Mouse (Mus musculus): ENCODE measurements around the gene Hdac10. TPM values are rescaled to one million over a fixed set of nuclear protein-coding genes. Genes with fewer than 3 reads are reported as not detected.

Hdac10 gene
- total RNA-seq, 2 experiments from 2014 or later: 1.7 TPM; not detected in 1

DNA sequence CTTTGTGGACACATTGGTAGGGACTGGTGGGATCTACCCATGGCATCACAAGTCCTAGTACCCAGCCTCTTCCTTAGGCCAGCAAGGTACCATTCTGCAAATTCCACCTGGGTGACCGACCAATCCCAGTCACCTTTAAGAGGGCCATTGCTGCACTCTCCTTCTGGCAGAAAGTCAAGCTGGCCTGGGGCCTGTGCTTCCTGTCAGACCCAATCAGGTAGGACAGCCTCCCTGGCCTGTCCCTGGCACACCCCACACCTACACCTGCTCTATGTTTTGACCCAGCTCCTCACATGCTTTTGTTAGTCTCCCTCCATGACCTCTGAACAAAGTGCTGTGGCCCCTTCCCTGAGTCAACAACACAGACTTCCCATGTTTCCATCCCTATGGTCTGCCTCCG lies 43.7 kb downstream of the Hdac10 start:
- no peak for ATAC-seq (replicated peaks; ENCODE audit: low FRiP score, poor library complexity, severe bottlenecking)

- no peak for ATAC-seq (replicated peaks; ENCODE audit: low FRiP score, poor library complexity, severe bottlenecking)
These were observed 44.6 kb downstream of the Hdac10 start for GRCm38 (mm10) chr15:89083906-89084305.

DNA sequence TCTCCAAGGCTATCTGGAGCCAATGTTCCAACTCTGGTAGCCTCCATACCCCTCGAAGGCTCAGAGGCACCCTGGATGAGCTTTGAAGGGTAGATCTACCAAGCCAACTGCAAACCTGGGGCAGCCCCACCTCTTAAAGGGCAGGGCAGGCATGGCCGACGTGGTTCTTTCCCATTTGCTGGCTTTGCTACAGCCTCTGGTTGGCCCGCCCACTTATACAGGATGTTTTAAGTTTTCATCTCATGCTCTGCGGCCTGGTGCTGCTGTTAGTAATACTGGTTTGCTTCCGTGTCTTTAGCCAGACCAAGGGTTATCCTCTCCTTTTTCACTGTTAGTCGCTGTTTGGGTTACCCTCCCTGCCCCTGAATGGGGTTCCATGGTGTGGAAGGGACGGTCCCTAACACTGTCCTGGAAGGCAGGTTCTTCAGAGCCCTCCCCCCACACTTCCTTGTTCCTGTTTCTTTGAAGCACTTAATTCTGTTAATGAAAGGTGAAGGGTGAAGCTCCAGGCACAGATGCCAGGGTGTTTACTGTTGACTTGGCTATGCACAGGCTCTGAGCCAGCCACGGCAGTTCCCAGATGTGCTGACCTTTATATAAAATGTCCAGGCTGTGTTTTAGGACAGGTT lies 50.2 kb downstream of the Hdac10 start:
- ATAC-seq (replicated peaks; ENCODE audit: low FRiP score, poor library complexity, severe bottlenecking): peak; percentile 70

DNA sequence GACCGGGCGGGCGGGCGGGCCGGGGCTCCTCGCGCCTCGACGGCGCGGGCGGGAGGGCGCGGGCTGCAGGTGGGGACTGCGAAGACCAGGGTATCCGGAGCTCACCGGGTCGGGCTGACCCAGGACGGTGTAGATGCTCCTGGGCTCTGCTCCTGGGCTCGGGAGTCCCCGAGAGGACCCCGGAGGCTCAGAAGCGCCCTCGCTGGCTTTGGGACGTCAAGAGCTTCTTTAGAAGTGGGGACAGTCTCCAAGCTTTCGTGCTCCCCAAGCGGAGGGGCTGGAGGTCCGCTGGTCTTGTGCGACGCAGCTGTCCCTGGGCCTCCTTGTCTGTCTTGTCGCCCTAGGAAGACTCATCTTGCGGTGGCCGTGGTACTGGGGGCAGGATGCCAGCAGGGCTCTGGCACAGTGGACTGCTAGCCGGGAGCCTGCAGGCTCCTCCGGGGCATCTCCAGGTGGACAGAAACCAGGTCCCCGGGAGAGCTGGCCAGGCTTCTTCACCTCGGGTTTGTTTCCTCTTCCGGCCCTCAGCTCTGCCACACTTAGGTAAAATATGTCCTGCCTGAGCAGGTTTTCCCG lies 52.3 kb downstream of the Hdac10 start:
- ATAC-seq (replicated peaks; ENCODE audit: low FRiP score, poor library complexity, severe bottlenecking): 0 out of 2 replicates have a peak, but pooled peaks have one; percentile 22

- peak; percentile 68 for ATAC-seq (replicated peaks; ENCODE audit: low FRiP score, poor library complexity, severe bottlenecking)
These were observed 52.9 kb downstream of the Hdac10 start for GRCm38 (mm10) chr15:89075478-89076147.

- ATAC-seq (replicated peaks; ENCODE audit: low FRiP score, poor library complexity, severe bottlenecking): no peak
These were observed 53.7 kb downstream of the Hdac10 start, which contains the start of gene Trabd for GRCm38 (mm10) chr15:89074613-89075477. TSS of gene Trabd (plus strand) at chr15:89075124.

- ATAC-seq (replicated peaks; ENCODE audit: low FRiP score, poor library complexity, severe bottlenecking): no peak
These were observed 54.4 kb downstream of the Hdac10 start for GRCm38 (mm10) chr15:89073993-89074603.

Other genes with a start within 250 kb of the Hdac10 start
- not detected in 2 replicates for gene Ttll8, start 174.3 kb downstream of the Hdac10 start, total RNA-seq (2015; ENCODE audit: low replicate concordance)
- gene Ttll8, start 174.3 kb downstream of the Hdac10 start, total RNA-seq (2017; ENCODE audit: low replicate concordance): not detected in 2 replicates
- not detected in 2 replicates for gene Mlc1, start 149.7 kb downstream of the Hdac10 start, total RNA-seq (2015; ENCODE audit: low replicate concordance)
- not detected in 2 replicates for gene Mlc1, start 149.7 kb downstream of the Hdac10 start, total RNA-seq (2017; ENCODE audit: low replicate concordance)
- gene Mov10l1, start 145.8 kb downstream of the Hdac10 start, total RNA-seq (2015; ENCODE audit: low replicate concordance): not detected in 2 replicates
- gene Mov10l1, start 145.8 kb downstream of the Hdac10 start, total RNA-seq (2017; ENCODE audit: low replicate concordance): not detected in 2 replicates
- not detected in 2 replicates for gene Panx2, start 69.0 kb downstream of the Hdac10 start, total RNA-seq (2015; ENCODE audit: low replicate concordance)
- not detected in 2 replicates for gene Panx2, start 69.0 kb downstream of the Hdac10 start, total RNA-seq (2017; ENCODE audit: low replicate concordance)
- 2.7 and 11.9 TPM in 2 replicates for gene Trabd, start 53.6 kb downstream of the Hdac10 start, total RNA-seq (2015; ENCODE audit: low replicate concordance)
- gene Trabd, start 53.6 kb downstream of the Hdac10 start, total RNA-seq (2017; ENCODE audit: low replicate concordance): 6.3 and 8.3 TPM in 2 replicates
- gene Selenoo, start 39.6 kb downstream of the Hdac10 start, total RNA-seq (2015; ENCODE audit: low replicate concordance): 3.8 and 8.8 TPM in 2 replicates
- gene Selenoo, start 39.6 kb downstream of the Hdac10 start, total RNA-seq (2017; ENCODE audit: low replicate concordance): 5.9 and 6.0 TPM in 2 replicates
- gene Tubgcp6, start 5.6 kb downstream of the Hdac10 start, total RNA-seq (2015; ENCODE audit: low replicate concordance): 7.3 and 13.8 TPM in 2 replicates
- 15.3 and 21.2 TPM in 2 replicates for gene Tubgcp6, start 5.6 kb downstream of the Hdac10 start, total RNA-seq (2017; ENCODE audit: low replicate concordance)
- gene Mapk12, start 12.0 kb upstream of the Hdac10 start, total RNA-seq (2015; ENCODE audit: low replicate concordance): not detected in 2 replicates
- not detected in 2 replicates for gene Mapk12, start 12.0 kb upstream of the Hdac10 start, total RNA-seq (2017; ENCODE audit: low replicate concordance)
- gene Mapk11, start 20.9 kb upstream of the Hdac10 start, total RNA-seq (2015; ENCODE audit: low replicate concordance): not detected in 2 replicates
- gene Mapk11, start 20.9 kb upstream of the Hdac10 start, total RNA-seq (2017; ENCODE audit: low replicate concordance): 0.17 TPM in 1 of 2 replicates, not detected in the other
- 9.6 and 14.2 TPM in 2 replicates for gene Plxnb2, start 52.1 kb upstream of the Hdac10 start, total RNA-seq (2015; ENCODE audit: low replicate concordance)
- 4.9 and 6.9 TPM in 2 replicates for gene Plxnb2, start 52.1 kb upstream of the Hdac10 start, total RNA-seq (2017; ENCODE audit: low replicate concordance)
- not detected in 2 replicates for gene Dennd6b, start 67.8 kb upstream of the Hdac10 start, total RNA-seq (2015; ENCODE audit: low replicate concordance)
- gene Dennd6b, start 67.8 kb upstream of the Hdac10 start, total RNA-seq (2017; ENCODE audit: low replicate concordance): 0.84 and 1.7 TPM in 2 replicates
- 18.1 and 19.6 TPM in 2 replicates for gene Ppp6r2, start 82.9 kb upstream of the Hdac10 start, total RNA-seq (2015; ENCODE audit: low replicate concordance)
- 26.2 and 47.5 TPM in 2 replicates for gene Ppp6r2, start 82.9 kb upstream of the Hdac10 start, total RNA-seq (2017; ENCODE audit: low replicate concordance)
- gene Sbf1, start 186.6 kb upstream of the Hdac10 start, total RNA-seq (2015; ENCODE audit: low replicate concordance): 38.9 and 39.6 TPM in 2 replicates
- gene Sbf1, start 186.6 kb upstream of the Hdac10 start, total RNA-seq (2017; ENCODE audit: low replicate concordance): 11.2 and 22.4 TPM in 2 replicates
- gene Adm2, start 194.0 kb upstream of the Hdac10 start, total RNA-seq (2015; ENCODE audit: low replicate concordance): not detected in 2 replicates
- not detected in 2 replicates for gene Adm2, start 194.0 kb upstream of the Hdac10 start, total RNA-seq (2017; ENCODE audit: low replicate concordance)
- not detected in 2 replicates for gene Miox, start 205.7 kb upstream of the Hdac10 start, total RNA-seq (2015; ENCODE audit: low replicate concordance)
- gene Miox, start 205.7 kb upstream of the Hdac10 start, total RNA-seq (2017; ENCODE audit: low replicate concordance): not detected in 2 replicates
- 18.6 and 21.3 TPM in 2 replicates for gene Lmf2, start 227.0 kb upstream of the Hdac10 start, total RNA-seq (2015; ENCODE audit: low replicate concordance)
- gene Lmf2, start 227.0 kb upstream of the Hdac10 start, total RNA-seq (2017; ENCODE audit: low replicate concordance): 8.3 and 9.1 TPM in 2 replicates
- gene Ncaph2, start 227.0 kb upstream of the Hdac10 start, total RNA-seq (2015; ENCODE audit: low replicate concordance): 30.6 and 48.1 TPM in 2 replicates
- gene Ncaph2, start 227.0 kb upstream of the Hdac10 start, total RNA-seq (2017; ENCODE audit: low replicate concordance): 60.7 and 118 TPM in 2 replicates
- 1.3 and 5.2 TPM in 2 replicates for gene Sco2, start 245.1 kb upstream of the Hdac10 start, total RNA-seq (2015; ENCODE audit: low replicate concordance)
- 0.68 and 2.1 TPM in 2 replicates for gene Sco2, start 245.1 kb upstream of the Hdac10 start, total RNA-seq (2017; ENCODE audit: low replicate concordance)
- not detected in 2 replicates for gene Tymp, start 248.3 kb upstream of the Hdac10 start, total RNA-seq (2015; ENCODE audit: low replicate concordance)
- gene Tymp, start 248.3 kb upstream of the Hdac10 start, total RNA-seq (2017; ENCODE audit: low replicate concordance): not detected in 2 replicates

Measured in erythroblast, adult 5-6 weeks (primary cell).